Mouse (Mus musculus): ENCODE data around the gene Sprr2e.

Sprr2e gene

GRCm38 (mm10) chr3:92351843-92352242, at the start of gene Sprr2e:
Sprr2e (plus strand) TSS chr3:92352143.
- no peak for DNase-seq (ENCODE audit: low read depth)

DNA sequence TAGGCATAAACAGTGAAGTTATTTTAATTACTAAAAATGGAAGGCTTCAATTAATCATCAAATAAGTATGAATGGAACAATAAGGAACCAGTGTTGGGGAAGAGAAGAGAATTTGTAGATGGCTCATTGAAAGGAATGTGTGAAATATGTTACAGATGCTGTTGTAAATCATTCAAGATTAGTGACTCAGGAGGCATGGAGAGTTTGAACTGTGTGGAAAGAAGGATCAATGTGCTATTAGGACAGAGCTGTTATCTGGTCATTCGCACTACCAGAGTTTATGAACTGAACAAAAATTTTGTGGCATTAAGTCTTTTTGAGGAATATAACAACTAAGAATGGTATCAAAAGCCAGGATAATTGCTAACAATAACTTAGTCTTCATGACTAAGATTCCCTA, 44.5 kb upstream of the Sprr2e start:
- DNase-seq (ENCODE audit: low read depth): no peak

GRCm38 (mm10) chr3:92316320-92316719, 35.6 kb upstream of the Sprr2e start, which contains the start of gene Sprr2b:
Sprr2b (plus strand) TSS chr3:92316620.
- no peak for DNase-seq (ENCODE audit: low read depth)

- no peak for DNase-seq (ENCODE audit: low read depth)
Measured at GRCm38 (mm10) chr3:92317384-92317783, 34.6 kb upstream of the Sprr2e start.

DNA sequence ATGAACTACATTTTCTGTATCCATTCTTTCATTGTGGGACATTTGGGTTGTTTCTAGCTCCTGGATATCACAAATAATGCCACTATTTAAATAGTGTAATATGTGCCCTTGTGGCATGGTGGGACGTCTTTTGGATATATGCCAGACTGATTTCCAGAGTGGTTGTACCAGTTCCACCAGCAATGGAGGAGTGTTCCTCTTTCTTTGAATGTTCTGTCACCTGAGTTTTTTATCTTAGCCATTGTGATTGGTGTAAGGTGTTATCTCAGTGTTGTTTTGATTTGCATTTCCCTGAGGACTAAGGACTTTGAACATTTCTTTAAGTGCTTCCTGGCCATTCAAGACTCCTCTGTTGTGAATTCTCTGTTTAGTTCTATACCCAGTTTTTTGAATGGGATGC, 15.7 kb upstream of the Sprr2e start:
- no peak for DNase-seq (ENCODE audit: low read depth)

GRCm38 (mm10) chr3:92338840-92339239, 13.1 kb upstream of the Sprr2e start, which contains the start of gene Sprr2d:
Sprr2d (plus strand) TSS chr3:92339140.
- no peak for DNase-seq (ENCODE audit: low read depth)

DNA sequence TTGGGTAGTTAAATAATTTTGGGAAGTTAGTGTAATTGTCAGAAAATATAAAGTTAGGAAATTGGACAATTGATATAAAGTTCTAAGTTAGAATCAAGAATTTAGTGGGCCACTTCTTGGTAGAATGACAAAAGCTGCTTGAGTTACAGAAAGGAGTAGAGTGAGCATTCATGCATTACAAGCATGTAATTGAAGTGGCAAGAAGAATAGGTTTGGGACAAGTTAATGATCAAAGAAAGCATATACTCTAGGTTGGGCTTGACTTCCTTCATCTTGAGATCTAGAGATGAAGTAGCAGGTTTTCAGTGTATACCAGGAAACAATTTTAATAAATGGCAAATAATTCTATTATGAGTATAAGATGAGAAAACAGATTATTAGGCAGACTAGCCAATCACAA, 9.7 kb downstream of the Sprr2e start:
- no peak for DNase-seq (ENCODE audit: low read depth)

GRCm38 (mm10) chr3:92364887-92365286, 12.9 kb downstream of the Sprr2e start, which contains the start of gene Sprr2f:
Sprr2f (plus strand) TSS chr3:92365187.
- DNase-seq (ENCODE audit: low read depth): no peak

DNA sequence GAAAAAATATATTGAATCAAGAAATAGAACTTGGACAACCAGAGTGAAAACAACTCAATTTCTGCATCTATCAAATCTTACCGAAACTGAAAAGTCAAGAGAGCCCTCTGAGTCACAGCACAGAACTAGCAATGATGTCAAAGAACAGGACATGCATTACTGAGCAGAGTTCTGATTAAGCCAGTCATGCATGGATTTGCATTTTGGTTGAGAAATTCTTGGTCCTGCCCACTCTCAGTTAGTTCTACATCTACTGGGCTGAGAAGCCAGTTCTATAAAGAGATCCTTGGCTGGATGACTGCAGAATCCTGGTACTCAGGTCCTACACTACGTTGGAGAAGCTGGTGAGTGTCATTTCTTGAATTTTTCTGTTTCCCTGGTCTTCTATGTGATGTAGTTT, 21.7 kb downstream of the Sprr2e start:
- DNase-seq (ENCODE audit: low read depth): no peak

- DNase-seq (ENCODE audit: low read depth): no peak
Measured at GRCm38 (mm10) chr3:92385385-92385784, 33.4 kb downstream of the Sprr2e start, which contains the start of gene Sprr2h. Sprr2h (plus strand) TSS chr3:92385685.

GRCm38 (mm10) chr3:92394301-92394700, 42.4 kb downstream of the Sprr2e start:
- DNase-seq (ENCODE audit: low read depth): no peak

Data from c-Kit-positive CD71-positive TER-119-negative erythroid progenitor cells, embryonic 14.5 days (primary cell).